Mouse (Mus musculus) stomach, postnatal 0 days (tissue): Measurements from ENCODE around the gene Bcas3.

ENCODE experiments used
- CTCF ChIP-seq: IDR thresholded peaks from 2 replicates; pipeline ENCODE4 v1.5.1; 2016; ENCODE audit warnings: antibody characterized with exemption, low read depth, mild to moderate bottlenecking, moderate library complexity
- EP300 ChIP-seq: optimal IDR thresholded peaks from 2 replicates; pipeline ENCODE3; 2016; ENCODE audit warnings: antibody characterized with exemption

DNA sequence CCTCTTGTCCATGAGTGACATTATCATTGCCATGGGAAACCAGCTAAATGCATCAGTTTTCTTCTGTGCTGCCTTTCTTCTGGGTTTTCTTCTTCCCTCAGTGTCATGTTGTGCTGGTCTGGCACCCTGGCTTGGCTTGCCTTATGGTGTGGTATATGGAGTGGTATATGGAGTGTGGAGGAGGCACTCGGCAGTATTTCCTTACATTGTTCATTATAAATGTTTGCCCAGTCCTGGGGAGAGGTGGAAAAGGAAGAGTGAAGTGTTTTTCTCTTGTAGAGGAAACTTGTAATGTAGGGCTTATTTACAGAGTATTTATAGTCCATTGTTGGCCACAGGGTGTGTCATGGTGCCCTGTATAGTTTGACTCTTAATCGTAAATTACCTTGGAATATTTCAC is 212.1 kb downstream of the Bcas3 start:
- TF ChIP-seq CTCF (no peak), EP300 (no peak)
